Mouse (Mus musculus): Measurements from ENCODE around the gene Nbea. TPM values are rescaled to one million over a fixed set of nuclear protein-coding genes. Genes with fewer than 3 reads are reported as not detected.

Gene Nbea
- 10 to 100 TPM; 12.4 to 14.5 (median 14.1) TPM for total RNA-seq (2022)

- peak; percentile 73 for DNase-seq (ENCODE audit: low spot score)
Measured at GRCm38 (mm10) chr3:56183159-56184133, at the start of gene Nbea. Gene Nbea, minus strand, starts transcription at chr3:56183701.

- no peak for DNase-seq (ENCODE audit: low spot score)
Measured at GRCm38 (mm10) chr3:56229283-56229682, 45.8 kb upstream of the Nbea start.

- no peak for DNase-seq (ENCODE audit: low spot score)
Measured at GRCm38 (mm10) chr3:56215989-56216388, 32.5 kb upstream of the Nbea start.

- no peak for DNase-seq (ENCODE audit: low spot score)
Measured at GRCm38 (mm10) chr3:56203968-56204367, 20.5 kb upstream of the Nbea start.

- no peak for DNase-seq (ENCODE audit: low spot score)
Measured at GRCm38 (mm10) chr3:56188238-56188637, 4.7 kb upstream of the Nbea start.

GRCm38 (mm10) chr3:56187131-56187779, 3.8 kb upstream of the Nbea start:
- no peak for DNase-seq (ENCODE audit: low spot score)

GRCm38 (mm10) chr3:56182371-56183158, 936 bp downstream of the Nbea start:
- no peak for DNase-seq (ENCODE audit: low spot score)

GRCm38 (mm10) chr3:56181991-56182370, 1.5 kb downstream of the Nbea start:
- DNase-seq (ENCODE audit: low spot score), result no peak

- no peak for DNase-seq (ENCODE audit: low spot score)
Measured at GRCm38 (mm10) chr3:56181025-56181424, 2.5 kb downstream of the Nbea start.

- DNase-seq (ENCODE audit: low spot score), result no peak
Measured at GRCm38 (mm10) chr3:56157864-56158263, 25.6 kb downstream of the Nbea start.

GRCm38 (mm10) chr3:56126674-56127073, 56.8 kb downstream of the Nbea start:
- no peak for DNase-seq (ENCODE audit: low spot score)

- no peak for DNase-seq (ENCODE audit: low spot score)
Measured at GRCm38 (mm10) chr3:56116647-56117046, 66.9 kb downstream of the Nbea start.

GRCm38 (mm10) chr3:56108101-56108500, 75.4 kb downstream of the Nbea start:
- no peak for DNase-seq (ENCODE audit: low spot score)

- DNase-seq (ENCODE audit: low spot score), result no peak
Measured at GRCm38 (mm10) chr3:56097105-56097504, 86.4 kb downstream of the Nbea start.

GRCm38 (mm10) chr3:56079015-56079612, 104.4 kb downstream of the Nbea start:
- peak; percentile 43 for DNase-seq (ENCODE audit: low spot score)

- no peak for DNase-seq (ENCODE audit: low spot score)
Measured at GRCm38 (mm10) chr3:56067849-56068248, 115.7 kb downstream of the Nbea start.

- DNase-seq (ENCODE audit: low spot score), result no peak
Measured at GRCm38 (mm10) chr3:56066360-56067040, 117.0 kb downstream of the Nbea start.

GRCm38 (mm10) chr3:56065234-56065633, 118.3 kb downstream of the Nbea start:
- DNase-seq (ENCODE audit: low spot score), result no peak

- no peak for DNase-seq (ENCODE audit: low spot score)
Measured at GRCm38 (mm10) chr3:56045659-56046336, 137.7 kb downstream of the Nbea start.

GRCm38 (mm10) chr3:56043091-56043490, 140.4 kb downstream of the Nbea start:
- no peak for DNase-seq (ENCODE audit: low spot score)

Measured in heart, adult 8-10 months (tissue).